Mouse (Mus musculus) C2C12 (cell line): Measurements from ENCODE around the gene Chrnb1.

Source experiments
- CTCF ChIP-seq: IDR thresholded peaks from one replicate; pipeline ENCODE4 v1.5.1; 2011; ENCODE audit not compliant: control insufficient read depth, insufficient read depth, insufficient read length
- MAX ChIP-seq: IDR thresholded peaks from one replicate; pipeline ENCODE4 v1.6.1; 2011; ENCODE audit warnings: mild to moderate bottlenecking, control low read depth
- MYOD1 ChIP-seq: IDR thresholded peaks from one replicate; pipeline ENCODE4 v1.6.1; 2011; ENCODE audit warnings: low read depth; ENCODE audit not compliant: control insufficient read depth, insufficient read length

DNA sequence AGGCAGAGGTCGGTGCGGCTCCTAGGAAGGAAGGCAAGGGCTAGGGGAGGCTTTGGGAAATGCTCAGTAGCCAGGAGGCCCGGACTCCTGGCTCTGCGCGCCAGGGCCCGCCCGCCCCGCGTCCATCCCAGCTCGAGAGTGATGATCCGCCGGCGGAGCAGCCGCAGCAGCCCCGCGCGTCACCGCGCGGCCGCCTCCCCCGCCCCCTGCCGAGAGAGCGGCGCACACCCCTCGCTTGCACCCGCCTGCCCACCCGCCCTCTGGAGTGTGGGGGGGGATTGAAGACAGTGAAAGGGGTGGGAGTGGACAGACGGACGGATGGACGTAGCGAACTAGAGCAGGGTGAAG, 41.8 kb upstream of the Chrnb1 start, which contains the start of gene Nlgn2:
- TF ChIP-seq CTCF, result no peak
- no peak for TF ChIP-seq MAX
- TF ChIP-seq MYOD1, result no peak
